Mouse (Mus musculus): ENCODE results near the gene Lta. TPM values are rescaled to one million over a fixed set of nuclear protein-coding genes. Genes with fewer than 3 reads are reported as not detected.

The Lta gene
- total RNA-seq, 4 experiments from 2014 or later: 0.32 to 0.89 (median 0.67) TPM

- DNase-seq (ENCODE audit: low spot score in 2 of 2): no peak
Measured at GRCm38 (mm10) chr17:35186681-35187080, 18.5 kb downstream of the Lta start.

DNA sequence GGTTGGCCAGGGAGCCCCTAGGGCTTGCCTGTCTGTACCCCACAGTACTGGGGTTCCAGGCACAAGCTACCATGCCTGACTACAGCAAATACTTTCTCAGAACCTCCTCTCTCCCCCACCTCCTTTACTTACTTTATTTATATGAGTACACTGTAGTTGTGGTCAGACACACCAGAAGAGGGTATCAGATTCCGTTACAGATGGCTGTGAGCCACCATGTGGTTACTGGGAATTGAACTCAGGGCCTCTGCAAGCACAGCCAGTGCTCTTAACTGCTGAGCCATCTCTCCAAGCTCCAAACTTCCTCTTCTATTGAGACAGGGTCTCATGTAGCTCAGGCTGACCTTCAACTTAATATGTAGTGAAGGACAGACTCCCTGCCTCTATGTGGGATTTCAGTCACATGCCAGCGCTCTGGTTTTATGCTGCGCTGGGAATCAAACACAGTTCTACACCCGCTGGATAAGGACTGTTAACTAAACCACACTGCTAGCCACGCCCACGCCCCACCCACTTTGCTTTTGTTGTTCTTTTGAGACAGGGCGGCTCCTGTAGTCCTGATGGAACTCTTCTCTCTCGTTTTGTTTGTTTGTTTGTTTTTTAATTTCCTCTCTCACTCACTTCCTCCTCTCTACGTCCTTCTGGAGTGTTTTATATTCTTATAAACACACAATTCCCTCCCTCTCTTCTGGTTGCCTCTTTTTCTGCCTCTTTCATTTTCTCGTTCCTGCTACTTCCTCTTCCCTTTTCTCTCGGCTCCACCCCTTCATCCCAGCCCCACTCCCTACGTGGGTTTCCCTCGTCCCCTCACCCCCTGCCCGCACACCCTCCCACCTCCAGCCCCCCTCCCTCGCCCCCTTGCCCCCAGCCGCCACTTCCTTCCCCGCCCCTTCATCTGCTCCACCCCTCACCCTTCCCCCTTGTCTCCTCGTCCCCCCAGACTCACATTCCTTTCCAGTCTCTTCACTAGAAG, 19.2 kb downstream of the Lta start:
- DNase-seq (ENCODE audit: low spot score in 2 of 2): no peak

DNA sequence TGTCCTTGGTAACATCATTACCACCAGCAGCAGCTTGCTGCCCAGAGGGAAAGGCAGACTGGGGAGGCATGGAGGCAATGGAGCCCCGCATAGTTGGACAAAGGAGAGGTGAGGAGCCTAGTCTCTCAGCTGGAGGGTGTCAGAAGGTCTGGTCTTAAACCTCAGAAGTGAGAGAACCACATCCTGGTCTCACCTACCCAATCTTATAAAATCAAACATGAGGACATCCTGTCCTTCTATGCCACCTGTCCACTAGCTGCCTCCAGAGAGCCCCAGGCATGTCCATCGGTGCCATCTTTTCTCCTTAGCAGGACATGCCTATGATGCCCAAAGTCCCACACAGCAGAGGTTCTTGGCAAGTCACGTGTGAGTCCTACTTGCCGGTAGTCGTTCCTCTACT, 25.1 kb downstream of the Lta start:
- no peak for DNase-seq (ENCODE audit: low spot score in 2 of 2)

DNA sequence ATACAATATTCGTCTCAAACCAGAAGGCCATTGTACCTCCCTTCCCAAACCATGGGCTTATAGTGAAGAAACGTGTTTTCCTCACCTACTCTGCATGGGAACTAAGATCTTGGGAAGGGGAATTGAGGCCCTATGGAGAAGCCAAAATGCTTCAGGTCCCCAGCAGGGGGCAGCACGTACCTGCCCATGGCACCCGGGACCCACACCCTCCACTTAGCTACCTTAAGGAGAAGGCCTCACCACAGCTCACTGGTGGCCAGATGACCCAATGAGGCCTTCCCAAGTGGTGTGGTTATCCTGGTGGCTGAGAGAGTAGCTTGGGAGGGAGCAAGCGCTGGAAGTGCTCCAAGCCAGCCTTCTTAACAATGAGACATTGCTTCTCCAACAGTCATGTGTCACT, 26.6 kb downstream of the Lta start:
- peak in 1 of 2 experiments; percentile 55 for DNase-seq (ENCODE audit: low spot score in 2 of 2)

GRCm38 (mm10) chr17:35175968-35176367, 29.2 kb downstream of the Lta start, which contains the start of gene Aif1:
Aif1 (minus strand) TSS chr17:35176068.
- no peak for DNase-seq (ENCODE audit: low spot score in 2 of 2)

DNA sequence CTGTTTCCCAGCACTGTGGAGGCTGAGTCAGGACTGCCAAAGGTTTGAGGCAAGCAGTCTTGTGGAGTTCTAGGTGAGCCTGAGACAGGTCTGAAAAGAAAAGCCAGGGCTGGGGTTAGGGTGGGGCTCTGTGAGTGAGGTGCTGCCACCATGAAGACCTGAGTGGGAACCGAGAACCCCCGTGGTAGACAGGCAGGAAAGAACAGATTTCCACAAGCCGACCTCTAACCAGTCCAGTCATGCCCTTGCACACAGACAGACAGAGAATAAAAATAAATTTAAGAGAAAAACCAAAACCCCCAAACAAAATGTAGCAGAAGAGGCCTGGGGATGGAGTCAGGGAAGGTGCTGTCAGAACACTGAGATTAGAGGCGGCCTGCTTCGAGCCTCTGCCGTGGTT, 29.8 kb downstream of the Lta start:
- DNase-seq (ENCODE audit: low spot score in 2 of 2): no peak

DNA sequence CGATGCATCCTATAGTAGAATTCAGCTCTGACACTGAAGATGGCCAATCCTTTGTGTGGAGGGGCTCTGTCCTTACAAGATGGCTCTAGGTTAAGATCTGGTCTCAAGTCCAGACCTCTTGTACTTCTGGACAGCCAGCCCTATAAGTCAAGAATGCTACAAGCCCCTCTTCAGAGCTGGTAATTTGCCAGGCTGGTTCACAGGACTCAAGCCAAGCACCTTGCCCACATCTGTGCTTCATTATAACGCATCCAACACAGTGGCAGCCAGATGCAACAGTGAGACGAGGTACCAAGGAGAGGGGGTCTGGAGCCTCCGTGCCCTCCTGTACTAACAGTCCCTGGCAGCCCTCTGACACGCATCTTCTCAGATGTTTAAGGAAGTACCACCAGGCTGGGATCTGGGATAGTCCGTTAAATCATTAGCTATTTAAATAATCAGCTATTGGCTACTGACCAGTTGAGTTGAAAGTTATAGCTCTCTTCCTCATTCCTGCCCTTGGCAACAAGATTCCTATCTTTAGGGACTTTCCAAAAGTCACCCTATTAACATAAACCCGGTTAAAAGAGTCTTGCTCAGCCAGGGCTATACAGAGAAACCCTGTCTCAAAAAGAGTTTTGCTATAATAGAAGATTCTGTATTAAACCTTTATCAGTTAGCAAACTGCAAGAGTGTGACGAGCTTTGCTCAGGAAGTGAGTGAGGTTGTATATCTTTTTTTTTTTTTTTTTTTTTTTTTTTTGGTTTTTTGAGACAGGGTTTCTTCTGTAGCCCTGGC, 30.8 kb downstream of the Lta start:
- DNase-seq (ENCODE audit: low spot score in 2 of 2): no peak

DNA sequence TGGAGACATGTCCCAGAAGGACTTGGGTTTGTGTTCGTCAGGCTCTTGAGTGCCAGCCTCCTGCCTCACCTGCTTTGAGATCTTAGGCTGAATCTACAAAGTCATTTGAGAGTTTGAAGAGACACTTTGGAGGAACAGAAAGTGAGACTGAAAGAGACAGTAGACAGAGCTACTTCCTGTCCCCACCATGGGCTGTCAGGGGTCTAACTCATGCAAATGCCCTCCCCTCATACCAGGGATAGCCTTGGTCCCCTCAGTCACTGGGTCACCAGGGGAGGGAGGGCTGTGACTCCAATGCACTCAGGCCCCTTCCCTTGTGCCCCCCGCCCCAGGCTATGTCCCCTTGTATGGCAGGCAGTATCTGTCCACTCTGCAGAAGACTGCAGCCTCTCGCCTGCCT, 31.8 kb downstream of the Lta start:
- DNase-seq (ENCODE audit: low spot score in 2 of 2): no peak

GRCm38 (mm10) chr17:35172445-35173234, 32.5 kb downstream of the Lta start:
- DNase-seq (ENCODE audit: low spot score in 2 of 2): no peak

GRCm38 (mm10) chr17:35168541-35169207, 36.5 kb downstream of the Lta start:
- no peak for DNase-seq (ENCODE audit: low spot score in 2 of 2)

- DNase-seq (ENCODE audit: low spot score in 2 of 2): no peak
Measured at GRCm38 (mm10) chr17:35167794-35168193, 37.4 kb downstream of the Lta start.

- DNase-seq (ENCODE audit: low spot score in 2 of 2): peak; percentile 58 to 66
Measured at GRCm38 (mm10) chr17:35166352-35167035, 38.7 kb downstream of the Lta start.

- no peak for DNase-seq (ENCODE audit: low spot score in 2 of 2)
Measured at GRCm38 (mm10) chr17:35165451-35166155, 39.5 kb downstream of the Lta start.

DNA sequence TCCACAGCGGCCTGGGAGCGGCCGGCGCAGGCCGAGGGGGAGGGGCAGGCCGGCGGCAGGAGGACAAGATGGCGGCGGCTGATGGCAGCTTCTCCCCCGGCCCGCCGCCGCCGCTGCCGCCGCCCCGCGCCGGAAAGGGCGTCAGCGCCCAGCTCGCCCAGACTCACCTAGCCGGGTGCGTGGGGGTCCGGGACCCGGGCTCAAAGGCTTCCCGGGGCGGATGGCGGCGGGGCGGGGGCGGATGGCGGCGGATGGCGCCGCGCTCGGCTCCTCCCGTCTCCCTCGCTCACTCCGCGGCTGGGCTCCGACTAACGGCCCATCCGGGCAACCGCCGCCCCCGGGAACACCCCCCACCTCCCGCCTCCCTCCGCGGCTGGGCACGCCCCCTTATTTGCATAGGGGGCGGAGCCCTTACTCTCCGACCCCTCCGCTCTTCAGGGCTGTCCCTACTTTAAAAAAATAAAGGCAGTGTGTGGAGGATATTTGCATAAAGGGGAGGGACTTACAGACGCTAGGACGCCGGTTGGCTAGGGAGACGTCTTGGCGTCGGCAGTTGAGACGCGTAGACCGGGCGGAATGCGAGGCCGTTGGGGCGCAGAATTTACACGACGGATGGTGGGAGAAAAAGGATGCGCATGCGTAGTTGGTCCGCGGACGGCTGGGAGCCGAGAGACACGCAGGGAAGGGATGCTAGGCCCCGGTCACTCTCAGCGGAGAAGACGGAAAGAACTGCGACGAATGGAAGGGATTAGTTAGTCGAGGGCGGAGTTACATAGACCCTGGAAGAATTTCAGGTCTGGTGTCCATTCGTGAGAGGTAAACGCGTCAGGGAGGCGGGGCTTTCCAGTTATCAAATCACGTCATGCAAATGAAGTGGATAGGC, 40.3 kb downstream of the Lta start, which contains the start of gene Prrc2a:
TSS of gene Prrc2a (minus strand) at position 330 of the 883 bp plus-strand sequence.
- DNase-seq (ENCODE audit: low spot score in 2 of 2): peak; percentile 99

DNA sequence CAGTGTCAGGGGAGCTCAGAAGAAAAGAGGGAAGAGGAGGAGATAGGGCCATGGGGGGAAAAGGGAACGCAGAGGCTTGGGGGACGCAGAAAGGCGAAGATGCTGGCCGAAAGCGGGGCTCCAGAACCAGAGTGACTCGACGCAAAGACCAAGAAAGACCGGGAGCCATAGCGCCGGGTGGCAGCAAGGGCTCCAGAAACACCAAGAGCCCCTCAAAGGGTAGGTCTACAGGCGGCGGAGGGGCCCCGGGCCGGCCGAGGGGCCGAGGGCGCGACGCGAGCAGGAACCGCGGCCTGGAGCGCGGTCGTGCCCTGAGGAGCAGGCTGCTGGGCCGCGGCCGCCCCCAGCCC, 41.0 kb downstream of the Lta start:
- DNase-seq (ENCODE audit: low spot score in 2 of 2): no peak

GRCm38 (mm10) chr17:35163326-35164081, 41.6 kb downstream of the Lta start:
- DNase-seq (ENCODE audit: low spot score in 2 of 2): no peak

- DNase-seq (ENCODE audit: low spot score in 2 of 2): no peak
Measured at GRCm38 (mm10) chr17:35162730-35163129, 42.4 kb downstream of the Lta start.

- DNase-seq (ENCODE audit: low spot score in 2 of 2): no peak
Measured at GRCm38 (mm10) chr17:35162121-35162520, 43.0 kb downstream of the Lta start.

All from layer of hippocampus, adult 8-10 months (tissue).